Mouse (Mus musculus) C2C12 (cell line): ENCODE results near the gene Gm6525.

ENCODE experiments used
- CEBPB ChIP-seq: IDR thresholded peaks from one replicate; pipeline ENCODE4 v1.6.1; 2011; ENCODE audit warnings: low read depth, mild to moderate bottlenecking, control low read depth, moderate library complexity
- CTCF ChIP-seq: IDR thresholded peaks from one replicate; pipeline ENCODE4 v1.5.1; 2011; ENCODE audit not compliant: control insufficient read depth, insufficient read depth, insufficient read length
- FOSL1 ChIP-seq: IDR thresholded peaks from one replicate; pipeline ENCODE4 v1.8.0; 2011; ENCODE audit warnings: mild to moderate bottlenecking, low read length; ENCODE audit not compliant: poor library complexity, insufficient read depth, severe bottlenecking
- MAX ChIP-seq: IDR thresholded peaks from one replicate; pipeline ENCODE4 v1.6.1; 2011; ENCODE audit warnings: mild to moderate bottlenecking, control low read depth
- MYOD1 ChIP-seq: IDR thresholded peaks from one replicate; pipeline ENCODE4 v1.6.1; 2011; ENCODE audit warnings: low read depth; ENCODE audit not compliant: control insufficient read depth, insufficient read length
- MYOG ChIP-seq: IDR thresholded peaks from one replicate; pipeline ENCODE4 v1.6.1; 2011; ENCODE audit not compliant: control insufficient read depth, insufficient read length; ENCODE audit errors: extremely low read depth
- USF1 ChIP-seq: IDR thresholded peaks from one replicate; pipeline ENCODE4 v1.6.1; 2011; ENCODE audit warnings: low read depth, mild to moderate bottlenecking, control low read depth, moderate library complexity

DNA sequence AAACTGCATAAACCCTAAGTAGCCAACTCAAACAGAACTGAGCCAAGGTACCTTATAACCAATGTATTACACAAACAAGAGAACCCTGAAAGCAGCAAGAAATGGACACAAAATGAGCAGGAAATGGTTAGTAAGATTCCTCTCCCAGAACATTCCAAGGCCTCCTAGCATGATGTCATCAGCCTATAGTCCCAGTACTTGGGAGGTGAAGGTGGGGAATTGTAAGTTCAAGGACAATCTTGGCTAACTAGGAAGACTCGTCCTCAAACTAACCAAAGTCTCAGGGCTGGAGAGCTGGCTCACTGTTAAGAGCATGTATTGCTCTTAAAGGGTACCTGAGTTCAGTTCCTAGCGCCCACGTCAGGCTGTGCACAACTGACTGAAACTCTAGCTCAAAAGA, 24.3 kb downstream of the Gm6525 start:
- TF ChIP-seq CTCF = no peak
- no peak for TF ChIP-seq MAX
- TF ChIP-seq USF1 = no peak
- no peak for TF ChIP-seq MYOG
- TF ChIP-seq CEBPB = no peak
- TF ChIP-seq MYOD1 = no peak
- no peak for TF ChIP-seq FOSL1
